Mouse (Mus musculus) 3134 (cell line): ENCODE results near the gene Nmnat3.
A peak's percentile ranks its signal among the peaks of the same experiment; 100 is the strongest.

Experiments
- DNase-seq: peaks from one replicate; pipeline ENCODE4 v3.0.0-alpha.2; 2011; ENCODE audit warnings: low spot score; ENCODE audit not compliant: insufficient read length; ENCODE audit errors: extremely low read depth

The Nmnat3 gene

GRCm38 (mm10) chr9:98311316-98311965 lies 24.2 kb downstream of the Nmnat3 start:
- no peak for DNase-seq

- no peak for DNase-seq
Measured at GRCm38 (mm10) chr9:98312622-98313374, 25.6 kb downstream of the Nmnat3 start.

- no peak for DNase-seq
Measured at GRCm38 (mm10) chr9:98313587-98313986, 26.4 kb downstream of the Nmnat3 start.

- peak; percentile 49 for DNase-seq
Measured at GRCm38 (mm10) chr9:98314059-98314650, 26.9 kb downstream of the Nmnat3 start.

- no peak for DNase-seq
Measured at GRCm38 (mm10) chr9:98317897-98318296, 30.7 kb downstream of the Nmnat3 start.

GRCm38 (mm10) chr9:98318875-98319274 lies 31.6 kb downstream of the Nmnat3 start:
- no peak for DNase-seq

GRCm38 (mm10) chr9:98320785-98321184 lies 33.5 kb downstream of the Nmnat3 start:
- no peak for DNase-seq

GRCm38 (mm10) chr9:98326088-98326487 lies 38.9 kb downstream of the Nmnat3 start:
- DNase-seq, result no peak

GRCm38 (mm10) chr9:98328415-98329176 lies 41.4 kb downstream of the Nmnat3 start:
- DNase-seq, result no peak

GRCm38 (mm10) chr9:98329274-98330105 lies 42.3 kb downstream of the Nmnat3 start:
- no peak for DNase-seq

- DNase-seq, result no peak
Measured at GRCm38 (mm10) chr9:98333219-98333754, 46.1 kb downstream of the Nmnat3 start.

GRCm38 (mm10) chr9:98337881-98338769 lies 50.9 kb downstream of the Nmnat3 start:
- DNase-seq, result peak; percentile 65

GRCm38 (mm10) chr9:98339971-98340370 lies 52.7 kb downstream of the Nmnat3 start:
- no peak for DNase-seq

- no peak for DNase-seq
Measured at GRCm38 (mm10) chr9:98340427-98340826, 53.2 kb downstream of the Nmnat3 start.

GRCm38 (mm10) chr9:98345840-98346239 lies 58.6 kb downstream of the Nmnat3 start:
- DNase-seq, result no peak

GRCm38 (mm10) chr9:98346240-98346639 lies 59.0 kb downstream of the Nmnat3 start:
- DNase-seq, result no peak

GRCm38 (mm10) chr9:98347021-98347420 lies 59.8 kb downstream of the Nmnat3 start:
- DNase-seq, result no peak

- no peak for DNase-seq
Measured at GRCm38 (mm10) chr9:98350318-98351144, 63.3 kb downstream of the Nmnat3 start.
